Mouse (Mus musculus) heart, embryonic 10.5 days (tissue): Measurements from ENCODE around the gene Nek9. TPM values are rescaled to one million over a fixed set of nuclear protein-coding genes. Genes with fewer than 3 reads are reported as not detected.

ENCODE experiments used
- DNase-seq: peaks from one replicate; pipeline ENCODE4 v3.0.0-alpha.2; 2017; ENCODE audit warnings: low spot score
- H3K27ac ChIP-seq: fragments of 300-500 bp; sonication (generic); 2 replicates; pipeline ENCODE4 v1.5.1; 2016; ENCODE audit warnings: mild to moderate bottlenecking
- H3K27me3 ChIP-seq: fragments of 300-500 bp; sonication (generic); 2 replicates; pipeline ENCODE4 v1.6.1; 2016; ENCODE audit warnings: mild to moderate bottlenecking; ENCODE audit not compliant: poor library complexity, insufficient read depth, severe bottlenecking
- H3K36me3 ChIP-seq: fragments of 300-500 bp; sonication (generic); 2 replicates; pipeline ENCODE4 v1.6.1; 2016; ENCODE audit warnings: mild to moderate bottlenecking, moderate library complexity
- H3K4me1 ChIP-seq: fragments of 300-500 bp; sonication (generic); 2 replicates; pipeline ENCODE4 v1.6.1; 2016; ENCODE audit warnings: mild to moderate bottlenecking
- H3K4me3 ChIP-seq: fragments of 300-500 bp; sonication (generic); 2 replicates; pipeline ENCODE4 v1.5.1; 2016; ENCODE audit warnings: mild to moderate bottlenecking, moderate library complexity
- H3K9me3 ChIP-seq: fragments of 300-500 bp; sonication (generic); 2 replicates; pipeline ENCODE4 v1.6.1; 2016; ENCODE audit warnings: mild to moderate bottlenecking, moderate library complexity
- WGBS: fragments of 180-500 bp; shearing (Covaris S2); methylation state at CpG from one replicate; pipeline ENCODE4 v1.1.7; 2016; 5-methylcytosine and 5-hydroxymethylcytosine counted together
- polyA plus RNA-seq: library from polyadenylated mRNA; unstranded; fragments of >200 nt; fragmentation: Nextera tagmentation; extraction: Ambion mirVana; gene quantifications from 2 replicates; pipeline ENCODE4 v1.2.1, GENCODE M21; 2016

Gene Nek9
- polyA plus RNA-seq, 1 experiment from 2014 or later, result 24.3 TPM

DNA sequence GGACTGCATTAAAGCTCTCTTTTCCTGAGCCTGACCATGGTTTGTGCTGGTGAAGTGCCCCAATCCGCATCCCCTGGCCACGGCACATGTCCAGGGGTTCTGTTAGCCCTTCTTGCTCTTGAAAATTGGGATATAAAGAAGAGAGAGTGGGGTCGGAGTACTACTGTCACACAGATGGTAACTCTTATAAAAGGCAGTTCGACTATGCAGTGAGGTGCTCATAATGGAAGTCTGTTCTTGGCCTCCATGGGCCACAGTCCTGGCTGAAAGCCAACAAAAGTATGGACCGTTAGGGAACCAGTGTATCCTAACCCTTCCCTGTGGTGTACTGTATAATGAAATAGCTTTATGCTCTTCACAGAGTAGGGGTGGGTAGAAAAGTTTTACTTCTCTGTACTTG lies 42.2 kb downstream of the Nek9 start:
- H3K9me3 ChIP-seq, result 0 out of 2 replicates have a peak, but pooled peaks cover 6% of the 10 kb centered on the region
- WGBS, result 82% methylated on average over 5 of the region's 5 CpGs
- peaks cover 9% of the 10 kb centered on the region; the same call in 1 of the 2 replicates for H3K4me1 ChIP-seq
- H3K4me3 ChIP-seq, result no peak overlapping the region
- peaks cover 34% of the 10 kb centered on the region for H3K36me3 ChIP-seq
- no peaks in the 10 kb centered on the region for H3K27me3 ChIP-seq
- no peak for DNase-seq
- H3K27ac ChIP-seq, result no peak overlapping the region

DNA sequence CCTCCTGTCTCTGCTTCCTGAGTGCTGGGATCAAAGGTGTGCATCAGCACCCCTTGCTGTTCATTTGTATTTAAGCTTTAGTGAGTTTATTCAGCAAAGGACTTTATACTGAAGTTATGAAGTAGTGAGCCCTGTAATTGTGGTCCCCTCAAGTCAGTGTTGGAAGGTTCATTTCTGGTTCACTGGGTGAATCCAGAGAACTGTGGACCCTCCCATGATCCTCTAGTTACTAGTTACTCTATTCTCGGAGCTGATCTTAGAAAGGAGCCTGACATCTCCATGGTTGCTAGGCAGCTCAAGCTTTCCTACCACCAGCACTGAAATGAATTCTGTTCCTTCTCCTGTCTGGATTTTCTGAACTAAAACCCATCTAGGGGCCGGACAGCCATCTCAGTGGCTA lies 43.7 kb downstream of the Nek9 start:
- H3K4me3 ChIP-seq, result no peak overlapping the region
- 86% methylated on average over 2 of the region's 2 CpGs for WGBS

DNA sequence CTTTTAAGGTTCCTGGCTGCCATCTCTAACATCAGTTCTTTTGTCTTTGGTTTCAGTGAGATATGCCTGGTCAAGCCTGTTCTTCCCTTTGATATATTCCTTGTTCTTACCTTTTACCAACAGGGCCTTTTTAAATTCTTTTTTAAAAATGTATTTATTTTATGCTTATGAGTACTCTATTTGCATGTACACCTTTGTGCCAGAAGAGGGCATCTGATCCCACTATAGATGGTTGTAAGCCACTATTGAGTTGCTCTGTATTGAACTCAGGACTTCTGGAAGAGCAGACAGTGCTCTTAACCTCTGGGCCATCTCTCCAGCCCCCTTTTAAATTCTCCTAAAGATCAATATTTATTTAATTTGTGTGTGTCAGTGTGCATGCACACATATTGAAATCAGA lies 46.3 kb downstream of the Nek9 start:
- 0 out of 2 replicates have a peak, but pooled peaks cover 2% of the 10 kb centered on the region for H3K36me3 ChIP-seq
- H3K27ac ChIP-seq, result no peak overlapping the region
- no peak overlapping the region for H3K4me3 ChIP-seq
- peaks cover 18% of the 10 kb centered on the region; the same call in 1 of the 2 replicates for H3K27me3 ChIP-seq
- no peak for DNase-seq
- H3K9me3 ChIP-seq, result 0 out of 2 replicates have a peak, but pooled peaks cover 6% of the 10 kb centered on the region
- peaks cover 23% of the 10 kb centered on the region for H3K4me1 ChIP-seq

More for the DNA sequence above, 43.7 kb downstream of the Nek9 start:
- H3K27ac ChIP-seq, result no peak overlapping the region
- DNase-seq, result no peak
- 0 out of 2 replicates have a peak, but pooled peaks cover 6% of the 10 kb centered on the region for H3K9me3 ChIP-seq
- peaks cover 5% of the 10 kb centered on the region; the same call in 1 of the 2 replicates for H3K27me3 ChIP-seq
- H3K36me3 ChIP-seq, result peaks cover 20% of the 10 kb centered on the region
- peaks cover 9% of the 10 kb centered on the region; the same call in 1 of the 2 replicates for H3K4me1 ChIP-seq

DNA sequence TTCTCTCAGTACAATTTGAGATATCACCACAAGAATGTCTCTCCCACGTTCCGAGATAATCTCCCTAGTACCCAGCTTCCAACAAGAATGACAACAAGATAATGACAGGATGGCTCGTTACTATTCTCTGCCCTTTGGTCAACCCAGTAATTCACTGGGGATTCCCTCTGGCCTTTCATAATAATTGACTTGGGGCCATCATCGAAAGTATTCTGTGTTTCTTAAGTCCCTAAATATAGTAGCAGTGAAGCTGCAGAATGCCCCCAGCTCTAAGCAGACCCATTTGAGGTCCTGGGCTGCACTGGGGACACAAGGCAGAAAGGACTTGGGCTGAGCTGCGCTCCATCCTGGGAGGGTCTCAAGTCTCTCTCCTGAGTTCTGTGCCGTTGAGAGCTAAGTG lies 46.9 kb downstream of the Nek9 start:
- H3K4me1 ChIP-seq, result peaks cover 24% of the 10 kb centered on the region
- no peak overlapping the region for H3K4me3 ChIP-seq
- DNase-seq, result no peak
- H3K9me3 ChIP-seq, result 0 out of 2 replicates have a peak, but pooled peaks cover 6% of the 10 kb centered on the region
- peaks cover 18% of the 10 kb centered on the region; the same call in 1 of the 2 replicates for H3K27me3 ChIP-seq
- 59% methylated on average over 6 of the region's 6 CpGs for WGBS
- H3K36me3 ChIP-seq, result 0 out of 2 replicates have a peak, but pooled peaks cover 2% of the 10 kb centered on the region
- H3K27ac ChIP-seq, result no peak overlapping the region

DNA sequence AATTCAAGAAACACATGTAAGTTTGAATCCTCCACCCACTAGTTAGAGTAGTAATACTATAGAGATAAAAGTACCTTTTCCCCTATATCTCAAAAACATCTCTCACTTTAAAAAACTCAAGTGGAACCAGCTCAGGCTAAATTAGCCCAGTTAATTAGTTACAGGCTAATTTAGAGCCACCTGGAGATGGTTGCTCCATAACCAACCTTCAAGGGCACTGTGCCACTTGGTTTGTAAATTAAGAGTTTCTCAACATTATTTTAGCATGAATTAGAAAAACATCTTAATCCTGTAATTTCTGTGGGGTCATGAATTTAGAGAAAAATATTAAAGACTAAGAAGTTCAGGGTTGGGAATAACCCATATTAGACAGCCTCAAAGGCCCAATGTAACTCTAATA lies 47.6 kb downstream of the Nek9 start:
- peaks cover 23% of the 10 kb centered on the region for H3K4me1 ChIP-seq
- H3K36me3 ChIP-seq, result 0 out of 2 replicates have a peak, but pooled peaks cover 2% of the 10 kb centered on the region
- peaks cover 18% of the 10 kb centered on the region; the same call in 1 of the 2 replicates for H3K27me3 ChIP-seq
- DNase-seq, result no peak
- H3K4me3 ChIP-seq, result no peak overlapping the region
- H3K27ac ChIP-seq, result no peak overlapping the region
- H3K9me3 ChIP-seq, result 0 out of 2 replicates have a peak, but pooled peaks cover 6% of the 10 kb centered on the region

DNA sequence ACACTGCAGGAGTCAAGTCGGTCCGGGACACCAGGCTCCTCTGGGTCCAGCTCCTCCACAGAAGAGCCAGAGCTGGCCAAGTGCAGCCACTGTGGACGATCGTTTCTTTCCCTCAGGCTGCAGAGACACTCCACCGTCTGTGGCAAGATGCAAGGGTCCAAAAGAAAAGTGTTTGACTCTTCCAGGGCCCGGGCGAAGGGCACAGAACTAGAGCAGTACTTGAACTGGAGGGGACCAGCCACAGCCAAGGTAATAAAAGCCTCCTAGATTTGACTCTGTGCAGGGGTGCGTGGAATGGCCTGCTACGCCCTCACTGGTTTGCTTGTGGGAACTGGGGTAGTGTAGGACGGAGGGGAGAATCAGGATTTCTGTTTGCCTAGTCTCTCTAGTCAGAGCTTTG lies 48.5 kb downstream of the Nek9 start:
- no peak for DNase-seq
- Histone ChIP-seq H3K27me3 (peaks cover 18% of the 10 kb centered on the region; the same call in 1 of the 2 replicates), H3K4me1 (peaks cover 25% of the 10 kb centered on the region), H3K36me3 (0 out of 2 replicates have a peak, but pooled peaks cover 2% of the 10 kb centered on the region), H3K9me3 (0 out of 2 replicates have a peak, but pooled peaks cover 6% of the 10 kb centered on the region), H3K27ac (no peak overlapping the region), H3K4me3 (no peak overlapping the region)
- 77% methylated on average over 10 of the region's 10 CpGs for WGBS

DNA sequence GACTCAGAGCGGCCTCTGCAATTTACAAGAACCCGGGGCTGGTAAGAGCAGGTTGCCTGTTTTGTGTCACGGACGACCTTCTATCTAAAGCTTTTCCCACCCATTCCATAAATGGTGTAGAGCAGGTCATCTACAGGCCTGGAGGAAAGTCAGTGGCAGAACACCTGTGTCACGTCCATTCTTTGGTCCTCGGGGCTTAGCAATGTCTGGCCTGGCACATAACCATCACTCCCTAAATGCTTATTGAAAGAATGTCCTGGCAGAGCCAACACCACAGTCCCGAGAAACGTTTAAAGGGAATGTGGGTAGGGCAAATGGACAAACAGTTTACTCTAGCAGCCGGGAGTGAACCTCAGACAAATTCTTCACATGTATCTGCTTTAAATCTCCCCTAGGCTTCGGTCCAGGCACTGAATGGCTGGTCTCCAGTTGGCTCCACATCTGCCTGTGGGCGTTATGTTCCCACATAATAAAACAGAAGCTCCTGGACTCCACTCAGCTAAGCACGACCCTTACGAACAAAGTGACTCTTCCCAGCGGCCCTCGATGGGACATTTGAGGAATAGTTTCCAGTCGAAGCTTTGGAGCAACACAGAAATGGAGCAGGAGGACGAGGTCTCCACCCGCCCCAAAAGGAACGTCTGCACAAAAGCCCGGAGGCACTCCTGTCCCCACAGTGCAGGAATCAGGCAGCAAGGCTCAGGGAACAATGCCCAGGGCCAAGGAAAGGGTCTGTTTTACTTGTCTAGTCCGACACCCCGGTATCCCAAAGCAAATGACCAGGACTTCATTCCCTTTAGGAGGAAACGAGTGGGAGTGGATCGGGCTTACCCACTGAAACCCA lies 49.8 kb downstream of the Nek9 start:
- Histone ChIP-seq H3K9me3 (0 out of 2 replicates have a peak, but pooled peaks cover 3% of the 10 kb centered on the region), H3K36me3 (0 out of 2 replicates have a peak, but pooled peaks cover 2% of the 10 kb centered on the region), H3K27ac (peak overlapping the region; percentile 84; the same call in 1 of the 2 replicates), H3K27me3 (peaks cover 18% of the 10 kb centered on the region; the same call in 1 of the 2 replicates), H3K4me3 (peak overlapping the region; percentile 72), H3K4me1 (peaks cover 25% of the 10 kb centered on the region)
- no peak for DNase-seq
- WGBS, result 51% methylated on average over 24 of the region's 24 CpGs

DNA sequence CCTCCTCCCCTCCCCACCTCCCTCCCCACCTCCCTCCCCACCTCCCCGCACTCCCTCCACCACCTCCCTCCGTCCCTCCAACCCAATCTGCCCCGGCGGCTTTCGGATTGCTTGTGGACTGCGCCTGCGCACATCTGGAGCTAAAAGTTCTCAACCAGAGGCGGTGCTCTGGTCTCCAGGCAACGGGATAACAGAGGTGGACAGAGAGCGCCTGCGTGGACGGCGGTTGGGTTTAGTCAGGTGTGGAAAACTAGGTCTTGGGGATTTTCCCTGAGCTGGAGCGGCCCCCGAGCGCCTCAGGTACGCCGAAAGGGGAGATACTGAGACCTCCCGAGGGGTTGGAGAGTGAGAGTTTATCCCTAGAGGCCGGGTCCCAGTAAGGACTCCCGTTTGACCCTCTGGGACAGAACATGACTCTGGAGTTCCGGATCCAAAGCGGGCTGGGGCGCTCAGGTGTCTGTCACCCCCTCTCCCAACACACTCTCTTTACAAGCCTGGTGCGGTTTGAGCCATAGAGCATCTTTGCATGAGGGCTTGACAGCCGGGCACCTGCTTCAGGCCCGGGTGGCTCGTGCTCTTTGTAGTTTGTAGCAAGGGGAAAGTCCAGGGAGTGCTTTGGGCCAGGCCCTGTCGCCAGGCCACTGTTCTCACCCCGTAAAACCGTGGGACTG lies 50.5 kb downstream of the Nek9 start, which contains the start of gene Zc2hc1c:
Gene Zc2hc1c, plus strand, starts transcription at position 106 of the 671 bp plus-strand sequence.
- Histone ChIP-seq H3K9me3 (no peaks in the 10 kb centered on the region), H3K36me3 (0 out of 2 replicates have a peak, but pooled peaks cover 2% of the 10 kb centered on the region), H3K4me3 (peak within 1 kb of the TSS; percentile 72), H3K27me3 (peaks cover 18% of the 10 kb centered on the region; the same call in 1 of the 2 replicates), H3K4me1 (peaks cover 25% of the 10 kb centered on the region), H3K27ac (peak within 1 kb of the TSS; percentile 84)
- 2% methylated on average over 29 of the region's 31 CpGs for WGBS
- DNase-seq, result peak; percentile 97

DNA sequence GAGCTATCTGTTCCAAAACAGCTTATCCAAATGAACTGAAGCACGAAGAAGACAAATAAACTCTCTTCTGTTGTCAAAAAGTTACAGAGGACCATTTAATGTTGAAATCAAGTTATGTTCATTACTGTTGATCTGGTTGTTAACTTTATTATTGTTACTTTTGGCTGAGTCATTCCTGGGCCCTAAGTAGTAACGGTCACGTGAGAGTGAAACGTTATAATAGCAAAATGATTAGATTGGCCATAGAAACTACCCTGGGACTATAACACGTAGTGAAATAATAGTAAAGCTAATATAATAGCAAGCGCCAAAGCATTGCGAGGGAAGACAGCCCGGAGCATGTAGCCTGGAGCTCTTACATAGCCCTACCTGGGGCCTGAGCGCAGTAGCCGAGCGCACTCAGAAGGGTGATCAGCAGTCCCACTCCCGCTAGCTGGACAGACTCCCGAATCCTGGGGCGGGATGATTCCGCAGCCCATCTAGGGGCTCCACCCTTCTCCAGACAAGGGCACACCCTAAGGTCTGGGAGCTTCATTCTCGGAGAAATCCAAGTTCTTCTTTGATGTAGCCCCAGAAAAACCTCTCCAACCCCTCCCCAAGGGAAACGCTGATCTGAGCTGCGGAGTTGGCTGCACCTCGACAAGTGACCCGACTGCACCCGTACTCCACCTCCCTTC lies 51.2 kb downstream of the Nek9 start, which contains the start of gene Acyp1:
Gene Acyp1, minus strand, starts transcription at position 630 of the 677 bp plus-strand sequence.
- Histone ChIP-seq H3K27me3 (peaks cover 18% of the 10 kb centered on the region; the same call in 1 of the 2 replicates), H3K36me3 (no peaks in the 10 kb centered on the region), H3K27ac (peak within 1 kb of the TSS; percentile 84), H3K4me3 (peak within 1 kb of the TSS; percentile 72), H3K4me1 (peaks cover 25% of the 10 kb centered on the region), H3K9me3 (no peaks in the 10 kb centered on the region)
- no peak for DNase-seq
- WGBS, result 10% methylated on average over 21 of the region's 21 CpGs

DNA sequence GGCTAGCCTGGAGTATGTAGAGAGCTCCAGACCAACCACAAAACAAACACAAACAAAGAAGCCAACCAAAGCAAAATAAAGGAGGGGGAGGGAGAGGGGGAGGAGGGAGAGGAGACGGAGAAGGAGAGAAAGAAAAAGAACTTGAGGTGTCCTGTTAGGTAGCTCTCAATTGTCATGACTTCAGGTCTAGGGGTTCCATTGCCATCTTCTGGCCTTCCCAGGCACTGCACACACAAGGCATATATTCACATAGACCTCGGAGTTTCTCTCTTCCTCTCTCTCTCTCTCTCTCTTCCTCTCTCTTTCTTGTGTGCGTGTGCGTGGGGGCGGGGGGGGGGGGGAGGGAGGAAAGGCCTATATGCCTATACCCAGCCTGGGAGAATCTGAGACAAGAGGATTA lies 52.2 kb downstream of the Nek9 start:
- no peak for DNase-seq
- no peaks in the 10 kb centered on the region for H3K9me3 ChIP-seq
- H3K27ac ChIP-seq, result no peak overlapping the region
- no peaks in the 10 kb centered on the region for H3K36me3 ChIP-seq
- peaks cover 18% of the 10 kb centered on the region; the same call in 1 of the 2 replicates for H3K27me3 ChIP-seq
- H3K4me3 ChIP-seq, result no peak overlapping the region
- 47% methylated on average over 5 of the region's 5 CpGs for WGBS
- H3K4me1 ChIP-seq, result peaks cover 20% of the 10 kb centered on the region

DNA sequence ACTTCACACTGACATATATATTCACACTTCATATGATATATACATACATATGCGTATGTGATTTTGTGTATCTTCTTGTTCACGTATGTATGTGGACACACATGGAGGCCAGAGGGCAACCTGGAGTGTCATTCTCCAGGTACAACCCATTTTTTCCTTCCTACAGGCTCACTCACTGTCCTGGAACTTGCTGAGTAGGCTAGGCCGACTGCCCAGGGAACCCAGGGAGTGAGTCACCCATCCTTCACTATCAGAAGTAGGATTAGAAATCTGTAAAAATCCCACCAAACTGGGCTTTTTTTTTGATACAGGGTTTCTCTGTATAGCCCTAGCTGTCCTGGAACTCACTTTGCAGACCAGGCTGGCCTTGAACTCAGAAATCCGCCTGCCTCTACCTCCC lies 54.2 kb downstream of the Nek9 start:
- H3K27me3 ChIP-seq, result peaks cover 8% of the 10 kb centered on the region; the same call in 1 of the 2 replicates
- WGBS, result 79% methylated on average over 4 of the region's 4 CpGs
- H3K4me1 ChIP-seq, result peaks cover 22% of the 10 kb centered on the region
- H3K4me3 ChIP-seq, result no peak overlapping the region
- H3K9me3 ChIP-seq, result no peaks in the 10 kb centered on the region
- DNase-seq, result no peak
- no peaks in the 10 kb centered on the region for H3K36me3 ChIP-seq
- H3K27ac ChIP-seq, result no peak overlapping the region

DNA sequence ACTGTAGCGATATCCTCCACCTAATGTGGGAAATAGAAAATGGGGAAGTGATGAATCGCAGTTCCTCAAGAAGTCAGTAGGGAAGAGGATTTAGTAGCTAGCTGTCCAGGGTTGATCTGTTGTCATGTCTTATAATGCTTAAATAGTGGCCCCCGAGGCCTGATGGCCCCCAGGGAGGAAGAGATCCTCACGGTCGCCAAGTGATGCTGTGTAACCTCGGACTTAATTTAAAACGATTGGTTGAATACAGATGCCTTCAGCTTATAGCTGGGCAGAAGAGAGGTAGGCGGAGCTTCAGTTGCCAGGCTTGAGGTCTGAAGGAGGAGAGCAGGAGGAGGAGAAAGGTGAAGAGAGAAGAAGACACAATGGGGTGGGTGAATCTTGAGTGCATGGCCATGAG lies 54.8 kb downstream of the Nek9 start:
- 65% methylated on average over 8 of the region's 8 CpGs for WGBS
- Histone ChIP-seq H3K36me3 (no peaks in the 10 kb centered on the region), H3K4me3 (no peak overlapping the region), H3K27me3 (0 out of 2 replicates have a peak, but pooled peaks cover 4% of the 10 kb centered on the region), H3K9me3 (no peaks in the 10 kb centered on the region), H3K27ac (no peak overlapping the region), H3K4me1 (peaks cover 23% of the 10 kb centered on the region)
- no peak for DNase-seq
